Mouse (Mus musculus): Measurements from ENCODE around the gene Mab21l1. TPM values are rescaled to one million over a fixed set of nuclear protein-coding genes. Genes with fewer than 3 reads are reported as not detected.

The Mab21l1 gene
- polyA plus RNA-seq, 1 experiment, result not detected

- Histone ChIP-seq H3K27me3 (ENCODE audit: control insufficient read depth, insufficient read depth, low read length) (no peaks in the 10 kb centered on the region), H3K27ac (ENCODE audit: control insufficient read depth, insufficient read depth, low read length) (no peak overlapping the region), H3K4me1 (replicated peaks; ENCODE audit: control insufficient read depth, insufficient read depth, low read length) (peaks cover 2% of the 10 kb centered on the region), H3K36me3 (ENCODE audit: control insufficient read depth, insufficient read depth, low read length) (no peaks in the 10 kb centered on the region), H3K4me3 (ENCODE audit: control insufficient read depth, insufficient read depth, low read length) (no peak overlapping the region)
- TF ChIP-seq POLR2A (IDR thresholded peaks at IDR 0.05; ENCODE audit: control insufficient read depth, extremely low read depth, insufficient read depth, low read length, poor library complexity) (no peak), CTCF (IDR thresholded peaks at IDR 0.05; ENCODE audit: borderline replicate concordance, control insufficient read depth, extremely low read depth, insufficient read depth, low read length, poor library complexity) (no peak)
- WGBS, result 17% methylated on average over 6 of the region's 6 CpGs
- no peak for DNase-seq
These were observed 34.5 kb downstream of the Mab21l1 start for GRCm38 (mm10) chr3:55816638-55817375.

GRCm38 (mm10) chr3:55818082-55818481 lies 35.8 kb downstream of the Mab21l1 start:
- H3K36me3 ChIP-seq (ENCODE audit: control insufficient read depth, insufficient read depth, low read length), result no peaks in the 10 kb centered on the region
- DNase-seq, result no peak
- no peak overlapping the region for H3K4me3 ChIP-seq (ENCODE audit: control insufficient read depth, insufficient read depth, low read length)
- H3K4me1 ChIP-seq (replicated peaks; ENCODE audit: control insufficient read depth, insufficient read depth, low read length), result peaks cover 2% of the 10 kb centered on the region
- WGBS, result 93% methylated on average over 2 of the region's 2 CpGs
- H3K27me3 ChIP-seq (ENCODE audit: control insufficient read depth, insufficient read depth, low read length), result no peaks in the 10 kb centered on the region
- H3K27ac ChIP-seq (ENCODE audit: control insufficient read depth, insufficient read depth, low read length), result no peak overlapping the region
- no peak for TF ChIP-seq CTCF (IDR thresholded peaks at IDR 0.05; ENCODE audit: borderline replicate concordance, control insufficient read depth, extremely low read depth, insufficient read depth, low read length, poor library complexity)
- no peak for TF ChIP-seq POLR2A (IDR thresholded peaks at IDR 0.05; ENCODE audit: control insufficient read depth, extremely low read depth, insufficient read depth, low read length, poor library complexity)

DNA sequence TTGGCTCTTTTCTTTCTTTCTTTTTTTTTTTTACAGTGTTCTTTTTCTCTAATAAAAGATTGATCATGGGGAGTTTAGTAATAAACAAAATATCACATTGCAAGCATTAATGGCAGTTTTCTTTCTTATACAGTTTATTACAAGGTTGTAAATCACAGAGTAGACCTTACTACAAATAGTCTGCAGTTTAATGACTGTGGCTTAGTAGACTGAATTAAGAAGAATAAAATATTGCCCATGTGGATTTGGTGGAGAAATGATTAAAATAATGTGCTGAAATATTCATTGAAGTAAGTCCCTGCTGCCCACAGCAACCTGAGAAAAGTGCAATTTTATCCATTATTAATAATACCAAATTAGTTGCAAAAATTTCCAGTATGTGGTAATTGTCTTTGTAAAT lies 37.3 kb downstream of the Mab21l1 start:
- TF ChIP-seq POLR2A (IDR thresholded peaks at IDR 0.05; ENCODE audit: control insufficient read depth, extremely low read depth, insufficient read depth, low read length, poor library complexity) (no peak), CTCF (IDR thresholded peaks at IDR 0.05; ENCODE audit: borderline replicate concordance, control insufficient read depth, extremely low read depth, insufficient read depth, low read length, poor library complexity) (no peak)
- no peaks in the 10 kb centered on the region for H3K36me3 ChIP-seq (ENCODE audit: control insufficient read depth, insufficient read depth, low read length)
- H3K4me3 ChIP-seq (ENCODE audit: control insufficient read depth, insufficient read depth, low read length), result no peak overlapping the region
- H3K27me3 ChIP-seq (ENCODE audit: control insufficient read depth, insufficient read depth, low read length), result no peaks in the 10 kb centered on the region
- peaks cover 2% of the 10 kb centered on the region for H3K4me1 ChIP-seq (replicated peaks; ENCODE audit: control insufficient read depth, insufficient read depth, low read length)
- DNase-seq, result no peak
- H3K27ac ChIP-seq (ENCODE audit: control insufficient read depth, insufficient read depth, low read length), result no peak overlapping the region

GRCm38 (mm10) chr3:55824864-55825263 lies 42.6 kb downstream of the Mab21l1 start:
- Histone ChIP-seq H3K27ac (ENCODE audit: control insufficient read depth, insufficient read depth, low read length) (no peak overlapping the region), H3K4me1 (replicated peaks; ENCODE audit: control insufficient read depth, insufficient read depth, low read length) (no peaks in the 10 kb centered on the region), H3K4me3 (ENCODE audit: control insufficient read depth, insufficient read depth, low read length) (no peak overlapping the region), H3K27me3 (ENCODE audit: control insufficient read depth, insufficient read depth, low read length) (no peaks in the 10 kb centered on the region), H3K36me3 (ENCODE audit: control insufficient read depth, insufficient read depth, low read length) (no peaks in the 10 kb centered on the region)
- WGBS, result 79% methylated on average over 3 of the region's 3 CpGs
- TF ChIP-seq POLR2A (IDR thresholded peaks at IDR 0.05; ENCODE audit: control insufficient read depth, extremely low read depth, insufficient read depth, low read length, poor library complexity) (no peak), CTCF (IDR thresholded peaks at IDR 0.05; ENCODE audit: borderline replicate concordance, control insufficient read depth, extremely low read depth, insufficient read depth, low read length, poor library complexity) (no peak)
- DNase-seq, result no peak

DNA sequence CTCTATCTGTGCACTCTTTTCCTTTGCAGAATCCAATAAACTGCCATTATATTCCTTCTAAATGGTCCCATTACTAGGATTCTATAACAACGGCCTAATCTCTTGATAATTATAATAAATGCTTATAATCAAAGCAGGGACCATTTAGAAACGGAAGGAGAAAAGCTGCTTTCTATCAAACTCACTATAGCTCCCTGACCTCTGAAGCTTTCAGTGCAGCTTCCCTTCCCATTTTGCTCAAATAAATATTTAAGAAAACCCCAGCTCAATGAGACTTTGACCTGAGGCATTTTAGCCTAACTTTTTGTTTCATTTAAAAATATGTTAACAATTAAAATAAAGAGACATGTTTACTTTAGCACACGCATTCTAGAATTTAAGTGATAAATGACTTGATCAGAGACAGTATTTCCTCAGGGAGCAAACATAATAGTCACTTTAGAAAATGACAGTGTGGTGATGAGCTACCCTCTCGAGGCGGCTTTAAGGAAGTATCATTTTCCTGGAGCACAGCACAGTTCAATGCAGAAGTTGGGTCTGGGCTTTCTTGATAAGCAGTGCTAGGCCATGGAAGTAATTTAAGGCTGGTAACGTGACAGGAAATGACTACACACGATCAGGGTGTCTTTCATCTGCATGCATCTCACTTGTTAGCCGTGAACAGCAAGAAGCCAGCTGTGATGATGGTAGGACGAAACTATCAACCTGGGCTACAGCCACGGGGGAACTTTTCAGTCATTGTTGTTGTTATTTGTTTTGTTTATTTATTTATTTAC lies 46.4 kb downstream of the Mab21l1 start:
- Histone ChIP-seq H3K4me3 (ENCODE audit: control insufficient read depth, insufficient read depth, low read length) (no peak overlapping the region), H3K27ac (ENCODE audit: control insufficient read depth, insufficient read depth, low read length) (no peak overlapping the region), H3K4me1 (replicated peaks; ENCODE audit: control insufficient read depth, insufficient read depth, low read length) (no peaks in the 10 kb centered on the region), H3K36me3 (ENCODE audit: control insufficient read depth, insufficient read depth, low read length) (no peaks in the 10 kb centered on the region), H3K27me3 (ENCODE audit: control insufficient read depth, insufficient read depth, low read length) (no peaks in the 10 kb centered on the region)
- TF ChIP-seq POLR2A (IDR thresholded peaks at IDR 0.05; ENCODE audit: control insufficient read depth, extremely low read depth, insufficient read depth, low read length, poor library complexity) (no peak), CTCF (IDR thresholded peaks at IDR 0.05; ENCODE audit: borderline replicate concordance, control insufficient read depth, extremely low read depth, insufficient read depth, low read length, poor library complexity) (no peak)
- WGBS, result 31% methylated on average over 10 of the region's 10 CpGs
- no peak for DNase-seq

- no peak overlapping the region for H3K4me3 ChIP-seq (ENCODE audit: control insufficient read depth, insufficient read depth, low read length)
- 97% methylated on average over 5 of the region's 5 CpGs for WGBS
- DNase-seq, result no peak
- H3K36me3 ChIP-seq (ENCODE audit: control insufficient read depth, insufficient read depth, low read length), result no peaks in the 10 kb centered on the region
- H3K27ac ChIP-seq (ENCODE audit: control insufficient read depth, insufficient read depth, low read length), result no peak overlapping the region
- no peak for TF ChIP-seq CTCF (IDR thresholded peaks at IDR 0.05; ENCODE audit: borderline replicate concordance, control insufficient read depth, extremely low read depth, insufficient read depth, low read length, poor library complexity)
- no peak for TF ChIP-seq POLR2A (IDR thresholded peaks at IDR 0.05; ENCODE audit: control insufficient read depth, extremely low read depth, insufficient read depth, low read length, poor library complexity)
- H3K27me3 ChIP-seq (ENCODE audit: control insufficient read depth, insufficient read depth, low read length), result no peaks in the 10 kb centered on the region
- no peaks in the 10 kb centered on the region for H3K4me1 ChIP-seq (replicated peaks; ENCODE audit: control insufficient read depth, insufficient read depth, low read length)
These were observed 47.9 kb downstream of the Mab21l1 start for GRCm38 (mm10) chr3:55830226-55830625.

Measured in thymus, adult 2 months (tissue).